Mouse (Mus musculus): ENCODE measurements around the gene Pax7. TPM values are rescaled to one million over a fixed set of nuclear protein-coding genes. Genes with fewer than 3 reads are reported as not detected.

Pax7 gene
- total and polyA plus RNA-seq, 3 experiments = not detected

GRCm38 (mm10) chr4:139750926-139751325 is 82.4 kb downstream of the Pax7 start:
- dilution Hi-C loops (cut with MboI; ENCODE audit: extremely low pct_ligation_motif_present, extremely low pct_unique_long_range_greater_than_20kb, low sequenced_read_pairs) (no loop called here), in situ Hi-C loops (cut with MboI; ENCODE audit: low pct_ligation_motif_present, low pct_unique_long_range_greater_than_20kb, low sequenced_read_pairs) (no loop called here)
- H3K4me3 ChIP-seq (replicated peaks in 1 of 3; ENCODE audit: low read depth in 2 of 3, low read length in 2 of 3, poor library complexity in 1 of 3) = no peak overlapping the region
- peaks cover 10% of the 10 kb centered on the region for H3K9me3 ChIP-seq (replicated peaks; ENCODE audit: low read length)
- H3K27ac ChIP-seq (ENCODE audit: insufficient read depth, low read depth) = no peak overlapping the region
- H3K79me2 ChIP-seq (replicated peaks; ENCODE audit: control insufficient read depth, extremely low read depth, insufficient read depth, poor library complexity, severe bottlenecking) = no peaks in the 10 kb centered on the region
- H3K4me2 ChIP-seq (ENCODE audit: insufficient read depth, low read depth, poor library complexity, severe bottlenecking) = no peak overlapping the region
- H3K27me3 ChIP-seq (replicated peaks) = peaks cover 62% of the 10 kb centered on the region
- H3K9ac ChIP-seq (ENCODE audit: insufficient read depth, low read depth) = no peak overlapping the region
- H3K36me3 ChIP-seq (replicated peaks in 1 of 2; ENCODE audit: control insufficient read depth in 1 of 2, insufficient read depth in 1 of 2, low read length in 1 of 2) = no peaks in the 10 kb centered on the region
- peaks cover 0 to 3% of the 10 kb centered on the region in 2 experiments; a peak in 1 of 4 replicates for H3K4me1 ChIP-seq (ENCODE audit: control insufficient read depth in 1 of 2, insufficient read depth in 2 of 2)
- DNase-seq (ENCODE audit: extremely low read depth) = no peak
- TF ChIP-seq ZKSCAN1 (IDR thresholded peaks at IDR 0.05; ENCODE audit: borderline replicate concordance, low read depth, low read length) (no peak), PAX5 (IDR thresholded peaks at IDR 0.05; ENCODE audit: low read length) (no peak), E2F4 (IDR thresholded peaks at IDR 0.05; ENCODE audit: insufficient replicate concordance, low read depth, low read length) (no peak), ZNF384 (IDR thresholded peaks at IDR 0.05; ENCODE audit: low read depth, low read length) (no peak), MAX (IDR thresholded peaks at IDR 0.05; ENCODE audit: low read length) (no peak), TCF12 (IDR thresholded peaks at IDR 0.05; ENCODE audit: low read depth, low read length) (no peak)

GRCm38 (mm10) chr4:139747190-139747936 is 86.0 kb downstream of the Pax7 start:
- Histone ChIP-seq H3K36me3 (replicated peaks in 1 of 2; ENCODE audit: control insufficient read depth in 1 of 2, insufficient read depth in 1 of 2, low read length in 1 of 2) (no peaks in the 10 kb centered on the region), H3K27ac (ENCODE audit: insufficient read depth, low read depth) (no peak overlapping the region), H3K4me1 (ENCODE audit: control insufficient read depth in 1 of 2, insufficient read depth in 2 of 2) (peaks cover 15 to 21% of the 10 kb centered on the region in 2 experiments), H3K4me3 (replicated peaks in 1 of 3; ENCODE audit: low read depth in 2 of 3, low read length in 2 of 3, poor library complexity in 1 of 3) (no peak overlapping the region), H3K9ac (ENCODE audit: insufficient read depth, low read depth) (no peak overlapping the region), H3K79me2 (replicated peaks; ENCODE audit: control insufficient read depth, extremely low read depth, insufficient read depth, poor library complexity, severe bottlenecking) (no peaks in the 10 kb centered on the region), H3K9me3 (replicated peaks; ENCODE audit: low read length) (peaks cover 8% of the 10 kb centered on the region), H3K27me3 (replicated peaks) (peaks cover 61% of the 10 kb centered on the region), H3K4me2 (ENCODE audit: insufficient read depth, low read depth, poor library complexity, severe bottlenecking) (no peak overlapping the region)
- no peak for TF ChIP-seq KAT2A (IDR thresholded peaks at IDR 0.05; ENCODE audit: insufficient replicate concordance, low read length)
- no peak for DNase-seq (ENCODE audit: extremely low read depth)
- in situ Hi-C loops (cut with MboI; ENCODE audit: low pct_ligation_motif_present, low pct_unique_long_range_greater_than_20kb, low sequenced_read_pairs) = no loop called here
- dilution Hi-C loops (cut with MboI; ENCODE audit: extremely low pct_ligation_motif_present, extremely low pct_unique_long_range_greater_than_20kb, low sequenced_read_pairs) = no loop called here

- no peak overlapping the region for H3K4me3 ChIP-seq (replicated peaks in 1 of 3; ENCODE audit: low read depth in 2 of 3, low read length in 2 of 3, poor library complexity in 1 of 3)
- H3K27ac ChIP-seq (ENCODE audit: insufficient read depth, low read depth) = no peak overlapping the region
- peaks cover 15 to 21% of the 10 kb centered on the region in 2 experiments for H3K4me1 ChIP-seq (ENCODE audit: control insufficient read depth in 1 of 2, insufficient read depth in 2 of 2)
- no peak for DNase-seq (ENCODE audit: extremely low read depth)
- in situ Hi-C loops (cut with MboI; ENCODE audit: low pct_ligation_motif_present, low pct_unique_long_range_greater_than_20kb, low sequenced_read_pairs) (no loop called here), dilution Hi-C loops (cut with MboI; ENCODE audit: extremely low pct_ligation_motif_present, extremely low pct_unique_long_range_greater_than_20kb, low sequenced_read_pairs) (no loop called here)
- H3K79me2 ChIP-seq (replicated peaks; ENCODE audit: control insufficient read depth, extremely low read depth, insufficient read depth, poor library complexity, severe bottlenecking) = no peaks in the 10 kb centered on the region
- H3K27me3 ChIP-seq (replicated peaks) = peaks cover 57% of the 10 kb centered on the region
- H3K36me3 ChIP-seq (replicated peaks in 1 of 2; ENCODE audit: control insufficient read depth in 1 of 2, insufficient read depth in 1 of 2, low read length in 1 of 2) = no peaks in the 10 kb centered on the region
- TF ChIP-seq MYC (IDR thresholded peaks at IDR 0.05; ENCODE audit: low read depth, low read length) (no peak), EP300 (IDR thresholded peaks at IDR 0.05; ENCODE audit: low read length) (no peak), ETS1 (conservative IDR thresholded peaks at IDR 0.05; ENCODE audit: low read depth, low read length) (no peak), ZNF384 (IDR thresholded peaks at IDR 0.05; ENCODE audit: low read depth, low read length) (no peak), NELFE (IDR thresholded peaks at IDR 0.05; ENCODE audit: low read depth, low read length) (no peak), JUND (conservative IDR thresholded peaks at IDR 0.05; ENCODE audit: low read depth, low read length) (no peak), MXI1 (IDR thresholded peaks at IDR 0.05; ENCODE audit: low read depth, low read length) (no peak), ZMIZ1 (IDR thresholded peaks at IDR 0.05; ENCODE audit: low read depth, low read length) (no peak), NRF1 (IDR thresholded peaks at IDR 0.05; ENCODE audit: low read depth, low read length) (no peak)
- peaks cover 13% of the 10 kb centered on the region for H3K9me3 ChIP-seq (replicated peaks; ENCODE audit: low read length)
- H3K4me2 ChIP-seq (ENCODE audit: insufficient read depth, low read depth, poor library complexity, severe bottlenecking) = no peak overlapping the region
- no peak overlapping the region for H3K9ac ChIP-seq (ENCODE audit: insufficient read depth, low read depth)
These were observed 87.2 kb downstream of the Pax7 start for GRCm38 (mm10) chr4:139746177-139746576.

All from CH12.LX (cell line).